Mouse (Mus musculus) adrenal gland, postnatal 36 days (tissue): Measurements from ENCODE around the gene Rad51c. TPM values are rescaled to one million over a fixed set of nuclear protein-coding genes. Genes with fewer than 3 reads are reported as not detected.

Experiments used
- DNase-seq, 2 experiments: peaks; one replicate each; pipeline ENCODE4 v3.0.0; 2021; ENCODE audit warnings: mixed read lengths in 1 of 2
- total RNA-seq, 2 experiments: library from RNA; stranded (reverse); gene quantifications; 2 replicates each; pipeline ENCODE4 v1.2.3; 2021

Rad51c gene
- total RNA-seq, 2 experiments from 2014 or later = 2.0 to 3.1 TPM

GRCm38 (mm10) chr11:87367061-87367460 is 37.7 kb downstream of the Rad51c start:
- no peak for DNase-seq

- no peak for DNase-seq
Measured at GRCm38 (mm10) chr11:87365120-87365519, 39.6 kb downstream of the Rad51c start.

- no peak for DNase-seq
Measured at GRCm38 (mm10) chr11:87359262-87359612, 45.5 kb downstream of the Rad51c start.

GRCm38 (mm10) chr11:87358331-87359261 is 46.2 kb downstream of the Rad51c start, which contains the start of gene Ppm1e:
Ppm1e (minus strand) TSS chr11:87359023.
- peak; percentile 88 to 92 for DNase-seq

GRCm38 (mm10) chr11:87357317-87358300 is 47.1 kb downstream of the Rad51c start:
- peak; percentile 26 to 40 for DNase-seq

- DNase-seq = no peak
Measured at GRCm38 (mm10) chr11:87354861-87355260, 49.9 kb downstream of the Rad51c start.

- DNase-seq = peak in 1 of 2 experiments; percentile 5
Measured at GRCm38 (mm10) chr11:87353646-87354170, 51.0 kb downstream of the Rad51c start.

Other genes starting within 250 kb of the Rad51c start
- 10 to 100 TPM; 22.2 to 26.7 TPM for gene Ppm1e, start 45.9 kb downstream of the Rad51c start, total RNA-seq
- gene Tex14, start 111 bp upstream of the Rad51c start, total RNA-seq = under 1 TPM; 0.36 to 0.95 TPM
- gene Gm11492, start 161.7 kb upstream of the Rad51c start, total RNA-seq = not detected
- gene Sept4, start 163.9 kb upstream of the Rad51c start, total RNA-seq = 10 to 100 TPM; 33.2 to 41.3 TPM
- 10 to 100 TPM; 26.1 to 31.4 TPM for gene Mtmr4, start 187.2 kb upstream of the Rad51c start, total RNA-seq
- under 1 TPM in 1 of 2 experiments, not detected in 1; 0.13 TPM for gene Hsf5, start 212.2 kb upstream of the Rad51c start, total RNA-seq